In genomic region chr9:123926041-123926440, GRCm38 (mm10) we compare ENCODE assay signal across 8 mouse cellular contexts. TPM values are rescaled to one million over a fixed set of nuclear protein-coding genes. Genes with fewer than 3 reads are reported as not detected.
DNase-seq lines count a peak whose midpoint lies in the region; ATAC-seq and TF ChIP-seq lines count a peak whose summit lies in the region.
"Not testable (repeated sequence)": the region's sequence is repeated elsewhere in the genome, so short reads cannot be mapped to it uniquely, and the experiment has no call there.

No protein-coding gene starts in this region.

- H3K27ac ChIP-seq in forebrain, embryonic 16.5 days (ENCODE audit: low read length); hindbrain, embryonic 11.5 days (ENCODE audit: low read depth, low read length); lung, embryonic 15.5 days; thymus, adult 2 months (ENCODE audit: control insufficient read depth, insufficient read depth, low read length): not testable (repeated sequence)
- peak overlapping the region; percentile 98 for H3K27ac ChIP-seq in neural tube, embryonic 15.5 days (replicated peaks)

- peak; percentile 75 for DNase-seq in MN1 (ENCODE audit: low spot score)
- peak; percentile 41 for DNase-seq in cerebellum, adult 9-10 months
- peak; percentile 90 for DNase-seq in hindbrain, embryonic 11.5 days (ENCODE audit: low spot score)
- DNase-seq in layer of hippocampus, adult 11-12 months (ENCODE audit: low spot score): peak; percentile 76
- DNase-seq in thymus, adult 2 months: peak; percentile 54

- not testable (repeated sequence) for TF ChIP-seq CTCF in thymus, adult 2 months (IDR thresholded peaks at IDR 0.05; ENCODE audit: borderline replicate concordance, control insufficient read depth, extremely low read depth, insufficient read depth, low read length, poor library complexity)

- WGBS in forebrain, embryonic 16.5 days: 8% methylated on average over 5 of the region's 5 CpGs
- WGBS in hindbrain, embryonic 11.5 days: 7% methylated on average over 5 of the region's 5 CpGs
- WGBS in lung, embryonic 15.5 days: 2% methylated on average over 5 of the region's 5 CpGs
- 2% methylated on average over 5 of the region's 5 CpGs for WGBS in neural tube, embryonic 15.5 days
- WGBS in thymus, adult 2 months: 7% methylated on average over 5 of the region's 5 CpGs

- H3K27me3 ChIP-seq in forebrain, embryonic 16.5 days (replicated peaks; ENCODE audit: control insufficient read depth, insufficient read depth, low read length); hindbrain, embryonic 11.5 days (ENCODE audit: control insufficient read depth, insufficient read depth, low read length); lung, embryonic 15.5 days; neural tube, embryonic 15.5 days (replicated peaks); thymus, adult 2 months (ENCODE audit: control insufficient read depth, insufficient read depth, low read length): not testable (repeated sequence)

- not testable (repeated sequence) for H3K4me1 ChIP-seq in forebrain, embryonic 16.5 days (replicated peaks; ENCODE audit: control insufficient read depth, insufficient read depth, low read length); hindbrain, embryonic 11.5 days (replicated peaks; ENCODE audit: control insufficient read depth, insufficient read depth, low read length)
- H3K4me1 ChIP-seq in lung, embryonic 15.5 days: peaks cover 24% of the 10 kb centered on the region
- peaks cover 16% of the 10 kb centered on the region for H3K4me1 ChIP-seq in neural tube, embryonic 15.5 days
- peaks cover 43% of the 10 kb centered on the region for H3K4me1 ChIP-seq in thymus, adult 2 months (replicated peaks; ENCODE audit: control insufficient read depth, insufficient read depth, low read length)

- H3K4me3 ChIP-seq in forebrain, embryonic 16.5 days (replicated peaks; ENCODE audit: low read length); thymus, adult 2 months (ENCODE audit: control insufficient read depth, insufficient read depth, low read length): not testable (repeated sequence)
- peak overlapping the region; percentile 51 for H3K4me3 ChIP-seq in hindbrain, embryonic 11.5 days (ENCODE audit: low read depth, low read length)
- 0 out of 2 replicates have a peak overlapping the region, but pooled peaks have one; percentile 61 for H3K4me3 ChIP-seq in lung, embryonic 15.5 days
- H3K4me3 ChIP-seq in neural tube, embryonic 15.5 days (replicated peaks): peak overlapping the region; percentile 62

- peak overlapping the region; percentile 45; the same call in 1 of the 2 replicates for H3K4me2 ChIP-seq in forebrain, embryonic 16.5 days (ENCODE audit: low read length)
- not testable (repeated sequence) for H3K4me2 ChIP-seq in hindbrain, embryonic 11.5 days (replicated peaks; ENCODE audit: low read depth, low read length)
- peak overlapping the region; percentile 90 for H3K4me2 ChIP-seq in lung, embryonic 15.5 days
- peak overlapping the region; percentile 69 for H3K4me2 ChIP-seq in neural tube, embryonic 15.5 days

- not testable (repeated sequence) for ATAC-seq in forebrain, embryonic 16.5 days; hindbrain, embryonic 11.5 days (ENCODE audit: low FRiP score); lung, embryonic 15.5 days (ENCODE audit: borderline replicate concordance, extremely low read depth, low FRiP score, low TSS enrichment); neural tube, embryonic 15.5 days (ENCODE audit: low FRiP score)

- not testable (repeated sequence) for H3K9me3 ChIP-seq in forebrain, embryonic 16.5 days (ENCODE audit: control insufficient read depth, low read length); hindbrain, embryonic 11.5 days (ENCODE audit: control insufficient read depth, low read length); lung, embryonic 15.5 days; neural tube, embryonic 15.5 days (replicated peaks)

- not testable (repeated sequence) for TF ChIP-seq POLR2A in thymus, adult 2 months (IDR thresholded peaks at IDR 0.05; ENCODE audit: control insufficient read depth, extremely low read depth, insufficient read depth, low read length, poor library complexity)

- not testable (repeated sequence) for H3K9ac ChIP-seq in forebrain, embryonic 16.5 days (replicated peaks; ENCODE audit: low read depth, low read length); hindbrain, embryonic 11.5 days (ENCODE audit: low read depth, low read length); lung, embryonic 15.5 days
- H3K9ac ChIP-seq in neural tube, embryonic 15.5 days (replicated peaks): peak overlapping the region; percentile 51

- not testable (repeated sequence) for H3K36me3 ChIP-seq in forebrain, embryonic 16.5 days (ENCODE audit: control insufficient read depth, insufficient read depth); hindbrain, embryonic 11.5 days (ENCODE audit: control insufficient read depth, insufficient read depth, low read length); lung, embryonic 15.5 days; neural tube, embryonic 15.5 days; thymus, adult 2 months (ENCODE audit: control insufficient read depth, insufficient read depth, low read length)

RNA-seq across cellular contexts. Expression of gene Ccr1, which starts 42.5 kb away (rescaled TPM):
- polyA plus RNA-seq in forebrain, embryonic 16.5 days (2015; fragmentation: Nextera tagmentation; extraction: Ambion mirVana): 0.39 and 0.70 TPM in 2 replicates
- polyA plus RNA-seq in hindbrain, embryonic 11.5 days (2014; fragmentation: Nextera tagmentation; extraction: Ambion mirVana): 0.70 and 1.3 TPM in 2 replicates
- polyA plus RNA-seq in lung, embryonic 15.5 days (2015; fragmentation: Nextera tagmentation; extraction: Ambion mirVana): 3.4 and 3.6 TPM in 2 replicates
- polyA plus RNA-seq in neural tube, embryonic 15.5 days (2015; fragmentation: Nextera tagmentation; extraction: Ambion mirVana): 0.65 and 1.5 TPM in 2 replicates
- 1.3 and 1.8 TPM in 2 replicates for polyA plus RNA-seq in thymus, adult 2 months (2012; rRNA removed)

RNA-seq across cellular contexts. Expression of gene Ccr1l1, which starts 52.2 kb away (rescaled TPM):
- not detected in 2 replicates for polyA plus RNA-seq in forebrain, embryonic 16.5 days (2015; fragmentation: Nextera tagmentation; extraction: Ambion mirVana)
- polyA plus RNA-seq in hindbrain, embryonic 11.5 days (2014; fragmentation: Nextera tagmentation; extraction: Ambion mirVana): not detected in 2 replicates
- polyA plus RNA-seq in lung, embryonic 15.5 days (2015; fragmentation: Nextera tagmentation; extraction: Ambion mirVana): not detected in 2 replicates
- polyA plus RNA-seq in neural tube, embryonic 15.5 days (2015; fragmentation: Nextera tagmentation; extraction: Ambion mirVana): not detected in 2 replicates
- 0.22 TPM in 1 of 2 replicates, not detected in the other for polyA plus RNA-seq in thymus, adult 2 months (2012; rRNA removed)
